Mouse (Mus musculus) retina, adult 2 months (tissue): Measurements from ENCODE around the gene Tes3-ps.

Experiments
- DNase-seq: peaks from one replicate; pipeline ENCODE4 v3.0.0-alpha.2; 2012; ENCODE audit warnings: low read depth, low spot score

Tes3-ps gene

DNA sequence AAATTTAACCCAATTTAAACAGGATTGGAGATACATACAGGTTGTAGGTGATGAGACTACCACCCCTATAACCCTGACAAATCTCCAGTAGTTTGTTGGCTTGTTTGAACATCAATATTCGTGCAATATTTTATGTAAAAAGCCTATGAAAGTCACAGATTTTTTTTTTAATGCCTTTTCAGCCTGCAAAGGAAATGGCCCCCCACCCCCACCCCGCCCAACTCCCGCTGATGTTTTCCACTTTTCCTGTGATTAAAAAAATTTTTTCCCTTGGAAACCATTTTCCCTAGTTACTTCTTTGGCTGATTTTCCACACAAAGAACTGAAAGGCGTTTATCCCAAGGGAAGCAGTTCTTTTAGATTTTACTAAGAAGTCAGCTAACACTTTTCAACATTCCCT lies 11.4 kb downstream of the Tes3-ps start, which contains the start of gene Ecm2:
Ecm2 (plus strand) TSS at position 301 of the 400 bp plus-strand sequence.
- no peak for DNase-seq

DNA sequence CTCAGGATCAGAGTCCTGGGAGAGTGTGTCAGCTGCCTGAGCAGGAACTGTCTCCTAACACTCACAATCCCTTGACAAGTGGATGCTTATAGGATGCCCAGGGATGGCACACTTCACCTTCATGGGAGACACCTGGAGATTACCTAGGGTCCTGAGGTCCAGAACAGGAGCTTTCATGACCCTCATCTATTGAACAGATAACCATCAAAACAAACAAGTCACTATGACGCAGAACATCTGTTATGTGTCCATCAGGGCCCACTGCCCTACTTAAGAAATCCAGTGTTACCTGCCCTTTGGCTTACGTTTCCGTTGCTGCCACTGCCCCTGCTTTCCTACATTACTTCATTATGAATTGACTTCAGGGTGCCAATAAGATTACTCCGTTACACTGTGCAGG lies 12.7 kb downstream of the Tes3-ps start:
- no peak for DNase-seq

- DNase-seq = no peak
Measured at GRCm38 (mm10) chr13:49507176-49507575, 14.1 kb downstream of the Tes3-ps start.

DNA sequence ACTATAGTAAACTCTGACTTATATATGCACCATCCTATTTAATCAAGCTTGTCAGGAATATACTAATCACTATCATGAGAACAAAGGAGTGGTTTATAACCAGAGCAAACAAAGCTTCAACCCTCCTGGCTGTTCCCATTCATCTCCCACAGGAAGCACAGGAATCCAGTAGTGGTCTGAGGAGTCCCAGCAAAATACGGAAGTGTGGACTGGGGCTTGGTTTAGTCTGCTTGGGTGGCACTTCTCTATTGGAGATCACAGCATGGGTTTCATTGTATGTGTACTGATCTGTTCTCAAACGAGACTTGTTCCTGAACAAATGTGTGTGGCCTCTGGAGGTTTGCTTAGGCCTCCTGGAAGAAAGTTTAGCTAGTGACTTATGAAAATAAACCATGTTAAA lies 25.6 kb downstream of the Tes3-ps start:
- DNase-seq = no peak

- no peak for DNase-seq
Measured at GRCm38 (mm10) chr13:49526235-49526634, 33.1 kb downstream of the Tes3-ps start.

GRCm38 (mm10) chr13:49530636-49531035 lies 37.5 kb downstream of the Tes3-ps start:
- no peak for DNase-seq

DNA sequence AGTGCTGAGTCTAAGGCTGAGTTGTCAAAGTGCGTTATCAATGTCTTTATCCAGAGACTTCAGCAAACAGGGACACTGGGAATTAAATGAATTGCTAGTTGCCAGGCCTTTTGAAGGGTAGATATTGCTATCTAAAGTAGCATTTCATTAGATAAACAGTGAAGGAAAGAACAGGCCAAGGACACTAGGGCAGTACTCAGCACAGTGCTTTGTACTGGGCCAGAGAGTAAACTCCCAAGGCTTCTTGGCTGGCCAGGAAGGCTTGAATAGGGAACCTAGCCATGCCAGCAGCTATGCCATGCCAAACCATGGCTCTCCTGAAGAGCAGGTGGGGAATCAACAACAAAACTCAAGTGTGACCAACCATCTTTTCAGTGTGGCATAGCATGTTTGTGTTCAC lies 43.8 kb downstream of the Tes3-ps start:
- DNase-seq = no peak

DNA sequence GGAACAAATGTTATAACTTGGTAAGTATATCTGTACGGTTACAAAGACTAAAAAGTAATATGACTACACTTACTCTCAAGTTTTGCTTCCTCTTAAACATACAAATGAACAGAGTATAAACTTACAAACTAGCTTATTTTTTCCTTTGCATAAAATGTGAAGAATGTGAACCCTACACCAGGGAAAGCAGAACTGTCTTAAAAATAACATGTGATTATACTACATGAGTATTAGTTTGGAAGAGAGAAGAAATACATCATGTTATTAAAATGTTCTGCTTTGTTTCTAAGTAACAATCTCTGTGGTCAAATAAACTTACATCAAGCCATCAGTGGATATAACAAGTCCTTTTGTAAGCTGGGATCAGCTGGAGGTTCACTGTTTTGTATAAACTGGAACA lies 45.6 kb downstream of the Tes3-ps start:
- DNase-seq = no peak

DNA sequence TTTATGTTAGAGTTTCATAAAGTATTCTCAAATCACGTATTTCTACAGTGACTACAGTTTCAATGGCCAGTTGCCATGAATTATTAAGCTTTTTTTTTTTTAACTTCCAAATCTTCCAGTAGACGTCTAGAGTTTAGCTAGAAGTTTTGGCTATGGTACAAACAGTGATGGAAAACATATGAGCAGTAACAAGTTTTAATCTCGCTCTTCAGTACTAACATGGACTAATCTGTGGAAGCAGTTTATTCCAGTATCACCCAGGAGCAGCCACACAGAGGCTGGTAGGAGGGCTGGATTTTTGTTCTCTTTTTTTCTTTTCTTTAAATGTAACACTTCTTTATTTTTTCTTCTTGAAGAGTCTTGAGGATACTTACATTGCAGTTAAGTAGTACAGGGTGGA lies 51.2 kb downstream of the Tes3-ps start, which contains the start of gene Aspn:
Aspn (plus strand) TSS at position 165 of the 400 bp plus-strand sequence.
- no peak for DNase-seq

GRCm38 (mm10) chr13:49545646-49546045 lies 52.5 kb downstream of the Tes3-ps start:
- DNase-seq = no peak
